Mouse (Mus musculus) small intestine, adult 2 months (tissue): Measurements from ENCODE around the gene 5730480H06Rik.

ENCODE experiments used
- CTCF ChIP-seq: fragments of 200-500 bp; IDR thresholded peaks from 2 replicates; pipeline ENCODE4 v1.5.1; 2012; ENCODE audit warnings: low read depth, mild to moderate bottlenecking, control low read depth, inconsistent platforms, low read length, moderate library complexity, mixed read lengths; ENCODE audit not compliant: insufficient replicate concordance, insufficient read length; ENCODE audit errors: extremely low read depth
- POLR2A ChIP-seq: fragments of 200-500 bp; IDR thresholded peaks from 2 replicates; pipeline ENCODE4 v1.6.1; 2012; ENCODE audit warnings: low read depth, mild to moderate bottlenecking, control low read depth, inconsistent platforms, low read length, moderate library complexity

DNA sequence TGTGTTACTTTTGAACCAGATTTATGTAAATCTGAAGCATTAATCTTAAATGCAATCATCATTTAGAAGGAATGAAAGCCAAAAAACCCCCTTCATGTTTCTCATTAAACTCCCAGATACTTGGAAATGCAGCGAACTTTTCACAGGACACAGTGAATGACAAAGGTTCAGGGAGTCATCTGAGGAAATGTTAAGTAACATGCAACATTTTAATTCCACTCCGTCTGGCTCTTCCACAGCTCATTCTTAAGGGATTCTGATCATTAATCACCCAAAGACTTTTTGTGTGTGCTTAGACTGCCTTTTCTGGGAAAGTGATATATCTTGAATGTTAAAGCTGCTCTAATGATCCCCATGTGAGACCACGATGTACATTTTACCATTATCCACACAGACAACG, 7.2 kb upstream of the 5730480H06Rik start:
- TF ChIP-seq CTCF (no peak), POLR2A (no peak)
